Mouse (Mus musculus) neural tube, embryonic 14.5 days (tissue): ENCODE results near the gene Cenpe. TPM values are rescaled to one million over a fixed set of nuclear protein-coding genes. Genes with fewer than 3 reads are reported as not detected.

ENCODE experiments used
- ATAC-seq: fragments of 200-750 bp; cut with Nextera tagmentation; 2 replicates; pipeline ENCODE4 v1.8.0; 2017; ENCODE audit warnings: low read depth, mild to moderate bottlenecking, moderate TSS enrichment, moderate library complexity
- H3K27ac ChIP-seq: fragments of 300-500 bp; sonication (generic); 2 replicates; pipeline ENCODE4 v1.5.1; 2014; ENCODE audit warnings: low read depth, mild to moderate bottlenecking, control low read depth, low read length, moderate library complexity, mixed read lengths
- H3K27me3 ChIP-seq: fragments of 300-500 bp; sonication (generic); 2 replicates; pipeline ENCODE4 v1.6.1; 2014; ENCODE audit warnings: low read length; ENCODE audit not compliant: control insufficient read depth, insufficient read depth
- H3K36me3 ChIP-seq: fragments of 300-500 bp; sonication (generic); 2 replicates; pipeline ENCODE4 v1.6.1; 2014; ENCODE audit warnings: low read length, mixed read lengths; ENCODE audit not compliant: control insufficient read depth, insufficient read depth
- H3K4me1 ChIP-seq: fragments of 300-500 bp; sonication (generic); 2 replicates; pipeline ENCODE4 v1.6.1; 2014; ENCODE audit warnings: low read length; ENCODE audit not compliant: control insufficient read depth, insufficient read depth
- H3K4me2 ChIP-seq: fragments of 300-500 bp; sonication (generic); 2 replicates; pipeline ENCODE4 v1.6.1; 2014; ENCODE audit warnings: mild to moderate bottlenecking, low read depth, low read length, control low read depth
- H3K4me3 ChIP-seq: fragments of 300-500 bp; sonication (generic); 2 replicates; pipeline ENCODE4 v1.5.1; 2014; ENCODE audit warnings: low read depth, low read length, control low read depth, mixed read lengths
- H3K9ac ChIP-seq: fragments of 300-500 bp; sonication (generic); replicated peaks from 2 replicates; pipeline ENCODE4 v1.6.1; 2014; ENCODE audit warnings: low read depth, mild to moderate bottlenecking, control low read depth, low read length, mixed read lengths
- H3K9me3 ChIP-seq: fragments of 300-500 bp; sonication (generic); 2 replicates; pipeline ENCODE4 v1.6.1; 2016; ENCODE audit warnings: low read length; ENCODE audit not compliant: control insufficient read depth
- WGBS: fragments of 180-500 bp; shearing (Covaris S2); extraction: QIAGEN DNeasy Blood & Tissue Kit; methylation state at CpG from one replicate; pipeline ENCODE4 v1.1.7; 2014; 5-methylcytosine and 5-hydroxymethylcytosine counted together
- polyA plus RNA-seq: library from polyadenylated mRNA; unstranded; fragments of >200 nt; fragmentation: Nextera tagmentation; extraction: Ambion mirVana; gene quantifications from 2 replicates; pipeline ENCODE4 v1.2.1, GENCODE M21; 2014

The Cenpe gene
- polyA plus RNA-seq, 1 experiment from 2014 or later: 2.8 TPM

DNA sequence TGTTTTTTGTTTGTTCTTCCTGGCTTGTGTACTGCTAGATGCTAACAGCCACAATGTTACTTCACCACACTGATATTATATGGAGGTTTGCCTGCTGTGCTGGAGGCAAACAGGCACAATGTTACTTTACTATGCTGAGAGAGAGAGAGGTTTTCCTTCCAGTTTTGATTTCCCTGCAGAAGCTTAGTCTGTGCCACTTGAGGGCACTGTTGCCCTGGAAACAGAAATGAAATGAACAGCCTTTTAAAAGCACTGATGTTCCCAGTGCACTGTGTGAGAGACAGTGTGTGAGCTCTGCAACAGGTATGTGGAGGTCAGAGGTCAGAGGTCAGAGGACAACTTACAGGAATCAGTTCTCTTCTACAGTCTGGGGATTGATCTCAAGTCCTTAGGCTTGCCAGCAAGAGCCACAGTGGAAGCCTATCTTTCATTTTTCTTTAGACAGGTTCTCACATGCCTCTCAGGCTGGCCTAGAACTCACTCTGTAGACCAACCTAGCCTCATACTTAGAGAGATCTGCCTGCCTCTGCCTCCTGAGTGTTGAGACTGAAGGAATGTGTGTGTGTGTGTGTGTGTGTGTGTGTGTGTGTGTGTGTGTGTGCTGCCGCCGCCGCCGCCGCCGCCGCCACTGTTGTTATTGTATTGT is 78.0 kb downstream of the Cenpe start:
- 100% methylated on average over 7 of the region's 7 CpGs for WGBS
- H3K9ac ChIP-seq: no peak overlapping the region
- H3K4me3 ChIP-seq: no peak overlapping the region
- H3K9me3 ChIP-seq: no peaks in the 10 kb centered on the region
- H3K27me3 ChIP-seq: no peaks in the 10 kb centered on the region
- H3K36me3 ChIP-seq: no peaks in the 10 kb centered on the region
- no peak overlapping the region for H3K4me2 ChIP-seq
- ATAC-seq: peak; percentile 90
- H3K27ac ChIP-seq: no peak overlapping the region
- H3K4me1 ChIP-seq: no peaks in the 10 kb centered on the region

DNA sequence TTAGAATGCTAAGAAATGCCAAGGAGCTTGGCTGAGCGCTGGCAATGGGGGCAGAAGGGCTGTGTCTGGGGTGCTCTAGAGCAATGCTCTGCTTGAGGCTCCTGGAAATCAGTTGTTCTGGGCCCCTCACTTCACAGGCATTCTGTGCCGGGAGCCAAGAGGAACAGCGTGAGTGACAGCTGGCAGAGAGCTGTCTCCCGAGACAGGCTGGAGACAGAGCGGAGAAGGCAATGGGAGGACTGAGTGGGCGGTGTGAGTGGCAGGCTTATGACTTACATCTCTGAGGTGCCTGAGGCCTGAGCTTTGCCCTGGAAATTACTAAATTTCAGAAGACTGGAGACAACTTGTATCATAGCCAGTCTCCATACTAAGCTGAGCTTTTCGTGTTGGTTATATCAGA is 81.4 kb downstream of the Cenpe start:
- Histone ChIP-seq H3K4me2 (no peak overlapping the region), H3K9ac (no peak overlapping the region), H3K9me3 (no peaks in the 10 kb centered on the region), H3K27ac (no peak overlapping the region), H3K27me3 (no peaks in the 10 kb centered on the region), H3K4me1 (no peaks in the 10 kb centered on the region), H3K36me3 (no peaks in the 10 kb centered on the region), H3K4me3 (no peak overlapping the region)
- 53% methylated on average over 7 of the region's 7 CpGs for WGBS
- ATAC-seq: no peak

DNA sequence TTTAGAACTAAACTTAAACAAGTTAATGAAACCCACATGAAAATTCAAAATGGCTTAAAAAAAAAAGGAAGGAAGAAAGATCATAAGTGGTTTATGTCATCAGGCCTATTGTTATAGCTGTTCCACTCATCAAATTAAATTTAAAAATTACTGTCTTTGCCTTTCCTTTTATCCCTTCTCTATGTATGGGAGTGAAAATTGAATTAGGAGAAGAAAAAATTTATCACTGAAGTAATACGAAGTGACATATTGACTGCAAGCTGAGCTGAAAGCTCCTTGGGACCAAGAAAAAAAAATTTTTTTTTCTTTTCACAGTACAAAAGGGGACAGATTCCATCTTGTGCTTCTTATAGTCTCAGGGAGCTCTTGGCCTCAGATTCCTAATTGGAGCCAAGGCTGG is 83.2 kb downstream of the Cenpe start:
- no peak overlapping the region for H3K4me2 ChIP-seq
- H3K9ac ChIP-seq: no peak overlapping the region
- no peaks in the 10 kb centered on the region for H3K27me3 ChIP-seq
- 82% methylated on average over 1 of the region's 1 CpGs for WGBS
- H3K4me1 ChIP-seq: no peaks in the 10 kb centered on the region
- no peak for ATAC-seq
- H3K9me3 ChIP-seq: no peaks in the 10 kb centered on the region
- H3K4me3 ChIP-seq: no peak overlapping the region
- no peak overlapping the region for H3K27ac ChIP-seq
- H3K36me3 ChIP-seq: no peaks in the 10 kb centered on the region

DNA sequence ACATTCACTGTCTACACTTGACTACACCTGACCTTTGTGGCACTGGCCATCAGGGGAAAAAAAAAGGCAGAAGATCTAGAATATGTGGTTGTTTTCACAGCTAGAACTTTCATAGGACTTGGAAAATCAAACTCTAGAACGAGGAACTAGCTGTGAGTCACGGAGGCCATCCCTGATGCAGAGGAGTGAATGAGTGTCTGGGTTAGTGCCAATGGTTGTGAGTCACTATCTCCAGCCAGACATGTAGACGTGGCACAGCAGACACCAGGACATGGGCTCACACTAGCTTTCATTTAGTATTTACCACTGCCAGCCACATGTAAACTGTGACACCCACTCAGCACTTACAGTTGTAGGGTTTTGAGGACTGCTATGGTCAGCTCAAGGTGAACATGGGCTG is 86.2 kb downstream of the Cenpe start:
- 85% methylated on average over 3 of the region's 3 CpGs for WGBS
- no peaks in the 10 kb centered on the region for H3K9me3 ChIP-seq
- no peak overlapping the region for H3K9ac ChIP-seq
- no peak overlapping the region for H3K4me2 ChIP-seq
- no peak overlapping the region for H3K4me3 ChIP-seq
- ATAC-seq: no peak
- H3K27me3 ChIP-seq: no peaks in the 10 kb centered on the region
- no peaks in the 10 kb centered on the region for H3K36me3 ChIP-seq
- H3K27ac ChIP-seq: no peak overlapping the region
- H3K4me1 ChIP-seq: no peaks in the 10 kb centered on the region

DNA sequence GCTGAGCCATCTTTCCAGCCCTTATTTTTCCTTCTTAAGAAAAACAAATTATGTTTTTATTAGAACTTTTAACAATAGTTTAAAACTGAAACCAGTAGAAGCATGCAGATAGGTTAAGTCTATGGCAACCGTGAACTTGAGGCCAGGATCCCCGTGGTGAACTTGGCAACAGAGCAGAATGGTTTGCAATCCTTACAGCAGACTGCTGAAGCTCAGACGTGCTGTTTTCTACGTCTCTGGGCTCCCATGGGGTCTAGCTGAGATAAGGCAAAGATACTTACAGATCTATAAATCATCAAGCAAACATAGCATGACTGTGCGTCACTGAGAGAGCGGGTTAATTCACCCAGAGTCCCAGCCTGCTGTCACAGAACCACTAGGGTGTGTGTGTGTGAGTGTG is 87.7 kb downstream of the Cenpe start:
- ATAC-seq: no peak
- no peaks in the 10 kb centered on the region for H3K4me1 ChIP-seq
- no peak overlapping the region for H3K4me3 ChIP-seq
- H3K27ac ChIP-seq: no peak overlapping the region
- no peaks in the 10 kb centered on the region for H3K36me3 ChIP-seq
- no peak overlapping the region for H3K4me2 ChIP-seq
- H3K9me3 ChIP-seq: no peaks in the 10 kb centered on the region
- no peaks in the 10 kb centered on the region for H3K27me3 ChIP-seq
- WGBS: 43% methylated on average over 6 of the region's 6 CpGs
- H3K9ac ChIP-seq: no peak overlapping the region

DNA sequence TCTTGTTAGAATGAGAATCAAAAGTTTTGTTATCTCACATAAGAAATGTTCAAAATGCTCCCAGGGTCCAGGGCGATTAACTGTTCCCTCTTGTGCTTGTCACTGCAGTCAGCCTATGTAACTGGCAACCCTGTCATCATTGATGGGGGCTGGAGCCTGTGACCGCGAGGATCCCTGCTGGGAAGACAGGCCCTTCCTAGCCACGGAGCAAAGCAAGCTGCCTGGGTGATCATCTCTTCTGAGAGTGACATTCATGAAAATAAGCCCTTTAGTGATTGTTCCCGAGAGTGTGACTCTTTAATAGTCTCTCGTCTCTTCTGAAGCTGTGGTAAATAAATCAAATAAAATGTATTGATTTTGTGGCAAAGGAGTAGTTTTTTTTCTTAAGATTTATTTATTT is 91.7 kb downstream of the Cenpe start:
- Histone ChIP-seq H3K27me3 (no peaks in the 10 kb centered on the region), H3K4me2 (no peak overlapping the region), H3K4me3 (no peak overlapping the region), H3K4me1 (no peaks in the 10 kb centered on the region), H3K9ac (no peak overlapping the region), H3K9me3 (no peaks in the 10 kb centered on the region), H3K36me3 (no peaks in the 10 kb centered on the region), H3K27ac (no peak overlapping the region)
- no peak for ATAC-seq
- 9% methylated on average over 6 of the region's 6 CpGs for WGBS

DNA sequence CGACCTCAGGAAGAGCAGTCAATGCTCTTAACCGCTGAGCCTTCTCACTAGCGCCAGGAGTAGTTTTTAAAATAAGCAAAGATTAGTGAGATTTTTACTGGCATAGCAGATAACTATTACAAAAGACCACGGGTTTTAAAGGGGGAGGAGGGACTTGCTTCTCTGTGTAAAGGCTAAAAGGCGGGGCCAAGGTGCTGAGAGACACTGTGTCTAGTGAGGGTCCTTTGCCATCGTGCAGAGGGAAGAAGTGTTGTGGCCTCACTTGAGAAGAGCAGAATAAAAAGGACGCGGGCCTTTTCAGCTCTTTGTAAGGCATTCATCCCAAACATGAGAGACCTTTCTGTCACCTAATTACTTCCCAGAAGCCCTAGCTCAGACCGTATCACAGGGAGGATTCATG is 92.2 kb downstream of the Cenpe start:
- H3K27me3 ChIP-seq: no peaks in the 10 kb centered on the region
- H3K4me1 ChIP-seq: no peaks in the 10 kb centered on the region
- H3K4me2 ChIP-seq: no peak overlapping the region
- no peak overlapping the region for H3K27ac ChIP-seq
- no peaks in the 10 kb centered on the region for H3K36me3 ChIP-seq
- no peak overlapping the region for H3K9ac ChIP-seq
- no peaks in the 10 kb centered on the region for H3K9me3 ChIP-seq
- 15% methylated on average over 9 of the region's 9 CpGs for WGBS
- no peak overlapping the region for H3K4me3 ChIP-seq
- ATAC-seq: no peak

DNA sequence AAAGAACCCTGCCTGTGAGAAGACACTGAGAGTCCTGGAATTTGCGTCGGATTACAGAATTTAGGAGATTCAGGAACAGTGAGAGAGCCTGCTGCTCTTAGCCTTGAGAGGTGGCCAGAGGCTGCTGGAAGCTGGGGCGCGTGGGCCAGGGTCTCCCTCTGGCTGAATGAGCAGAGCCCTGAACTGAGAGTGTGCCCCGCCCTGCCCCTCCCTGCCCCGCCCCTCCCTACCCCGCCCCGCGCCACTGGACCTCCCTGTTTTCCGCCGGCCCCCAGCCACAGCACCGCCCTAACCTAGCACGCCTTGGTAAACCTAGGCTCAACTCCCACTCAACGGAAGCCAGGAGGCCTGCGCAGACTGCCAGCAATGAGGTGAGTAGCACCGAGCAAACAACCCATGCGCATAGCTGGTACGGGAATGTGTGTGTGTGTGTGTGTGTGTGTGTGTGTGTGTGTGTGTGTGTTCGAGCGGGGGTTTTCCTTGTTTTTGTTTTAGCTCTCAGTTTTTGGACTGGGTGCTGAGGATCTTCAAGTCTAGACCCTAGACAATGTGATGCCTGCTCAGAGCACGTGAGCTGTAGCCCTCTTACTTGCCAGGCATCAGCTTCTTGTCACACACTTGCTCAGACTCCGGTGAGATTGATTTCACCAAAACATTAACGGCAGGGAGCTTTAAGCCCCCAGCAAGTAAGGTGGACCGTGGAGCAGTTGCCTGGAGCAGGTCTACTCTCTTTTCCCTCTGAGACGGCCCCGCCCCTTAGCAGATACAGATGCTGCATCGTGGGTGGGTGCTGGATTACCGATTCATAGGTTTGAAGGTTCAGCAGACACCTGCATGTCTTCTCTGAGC is 95.3 kb downstream of the Cenpe start, which contains the start of gene Slc9b2:
TSS of gene Slc9b2 (plus strand) at position 290 of the 849 bp plus-strand sequence.
- Histone ChIP-seq H3K36me3 (no peaks in the 10 kb centered on the region), H3K27ac (no peak within 1 kb of the TSS), H3K4me2 (peak within 1 kb of the TSS; percentile 53), H3K27me3 (no peaks in the 10 kb centered on the region), H3K9ac (peak within 1 kb of the TSS; percentile 11; the same call in 1 of the 2 replicates), H3K9me3 (no peaks in the 10 kb centered on the region), H3K4me3 (peak within 1 kb of the TSS; percentile 22), H3K4me1 (no peaks in the 10 kb centered on the region)
- ATAC-seq: peak; percentile 82
- WGBS: 13% methylated on average over 28 of the region's 28 CpGs

DNA sequence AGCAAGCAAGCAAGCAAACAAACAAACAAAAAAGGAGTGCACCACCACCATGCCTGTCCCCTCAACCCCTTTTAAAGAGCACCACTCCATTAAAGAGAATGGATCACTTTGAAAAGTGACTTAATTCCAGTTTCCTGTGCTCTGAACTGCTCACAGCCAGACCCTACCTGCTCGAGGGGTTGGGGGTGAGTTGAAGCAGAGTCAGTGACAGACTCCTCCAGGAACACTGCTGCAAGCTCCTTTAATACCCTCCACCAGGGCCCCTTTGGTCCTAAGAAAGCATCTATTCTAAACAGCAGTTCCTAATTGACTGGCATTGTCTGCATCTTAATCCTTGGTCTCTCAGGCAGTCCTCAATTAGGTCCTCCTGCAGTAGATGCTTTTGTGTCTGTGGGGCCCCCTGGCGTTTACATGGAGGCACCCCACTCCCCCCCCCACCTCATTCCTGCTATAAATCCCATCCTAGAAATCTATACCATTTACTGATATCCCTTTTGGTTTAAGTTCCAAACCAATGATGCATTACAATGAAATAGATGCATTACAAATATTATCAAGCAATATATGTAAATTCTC is 100.7 kb downstream of the Cenpe start:
- WGBS: 29% methylated on average over 2 of the region's 2 CpGs
- H3K4me1 ChIP-seq: no peaks in the 10 kb centered on the region
- no peak overlapping the region for H3K27ac ChIP-seq
- no peak for ATAC-seq
- H3K9me3 ChIP-seq: no peaks in the 10 kb centered on the region
- no peak overlapping the region for H3K9ac ChIP-seq
- no peak overlapping the region for H3K4me3 ChIP-seq
- H3K4me2 ChIP-seq: no peak overlapping the region
- H3K27me3 ChIP-seq: no peaks in the 10 kb centered on the region
- H3K36me3 ChIP-seq: no peaks in the 10 kb centered on the region
